Mouse (Mus musculus): ENCODE measurements around the gene Cers3.

DNA sequence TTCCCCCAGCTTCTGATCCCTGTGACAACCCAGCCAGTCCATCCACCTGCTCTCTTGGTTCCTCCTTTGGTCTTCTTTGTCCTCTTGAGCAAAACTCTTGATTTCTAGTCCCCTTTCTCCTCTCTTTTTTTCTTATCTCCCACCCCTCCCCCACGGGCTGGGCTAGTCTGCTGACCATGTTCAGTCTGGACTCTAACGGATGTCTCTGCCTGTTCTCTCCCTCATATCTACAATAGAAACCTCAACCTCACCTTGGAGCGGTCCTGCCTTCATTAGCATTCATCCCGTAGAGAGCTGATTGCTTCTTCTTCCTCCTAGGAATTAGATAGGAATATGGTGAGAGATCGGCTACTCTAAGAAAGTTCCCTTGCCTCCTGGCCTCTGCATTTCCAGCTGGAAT, 87.5 kb downstream of the Cers3 start:
- TF ChIP-seq POLR2A (IDR thresholded peaks at IDR 0.05; ENCODE audit: insufficient read depth, low read depth, low read length), result no peak
- no peak for TF ChIP-seq EP300 (IDR thresholded peaks at IDR 0.05; ENCODE audit: insufficient read depth, low read depth, low read length)

All from heart, adult 2 months (tissue).